Mouse (Mus musculus) spleen, adult 2 months (tissue): ENCODE data around the gene Nomo1. TPM values are rescaled to one million over a fixed set of nuclear protein-coding genes. Genes with fewer than 3 reads are reported as not detected.
A peak's percentile ranks its signal among the peaks of the same experiment; 100 is the strongest.

Source experiments
- DNase-seq, 2 experiments: peaks; one replicate each; pipeline versions ENCODE4 v3.0.0 to v3.0.0-alpha.2; 2012 to 2021; ENCODE audit warnings: low spot score in 2 of 2, low read depth in 1 of 2
- H3K27ac ChIP-seq: fragments of 200-500 bp; 2 replicates; pipeline ENCODE4 v1.5.1; 2012; ENCODE audit warnings: low read length, inconsistent platforms; ENCODE audit not compliant: insufficient read depth
- H3K27me3 ChIP-seq: fragments of 200-500 bp; 2 replicates; pipeline ENCODE4 v1.6.1; 2012; ENCODE audit warnings: mild to moderate bottlenecking, moderate library complexity, low read length, inconsistent platforms; ENCODE audit not compliant: control insufficient read depth, insufficient read depth
- H3K36me3 ChIP-seq: fragments of 200-500 bp; 2 replicates; pipeline ENCODE4 v1.6.1; 2012; ENCODE audit warnings: mild to moderate bottlenecking, low read length, inconsistent platforms; ENCODE audit not compliant: control insufficient read depth, insufficient read depth
- H3K4me1 ChIP-seq: fragments of 200-500 bp; 2 replicates; pipeline ENCODE4 v1.6.1; 2011; ENCODE audit warnings: inconsistent platforms; ENCODE audit not compliant: control insufficient read depth, insufficient read depth, insufficient read length
- H3K4me3 ChIP-seq: fragments of 200-500 bp; 2 replicates; pipeline ENCODE4 v1.5.1; 2011; ENCODE audit warnings: mild to moderate bottlenecking, inconsistent platforms; ENCODE audit not compliant: insufficient read depth, insufficient read length; ENCODE audit errors: extremely low read depth
- CTCF ChIP-seq: fragments of 200-500 bp; IDR thresholded peaks from 2 replicates; pipeline ENCODE4 v1.5.1; 2011; ENCODE audit warnings: mild to moderate bottlenecking, inconsistent platforms; ENCODE audit not compliant: insufficient read depth, insufficient read length, insufficient replicate concordance; ENCODE audit errors: extremely low read depth
- POLR2A ChIP-seq: fragments of 200-500 bp; IDR thresholded peaks from 2 replicates; pipeline ENCODE4 v1.6.1; 2011; ENCODE audit warnings: low read depth, low read length, inconsistent platforms
- WGBS: fragments of 180-500 bp; shearing (Covaris S2); methylation state at CpG from one replicate; pipeline ENCODE4 v1.1.7; 2018; 5-methylcytosine and 5-hydroxymethylcytosine counted together
- polyA plus RNA-seq: library from polyadenylated mRNA; depleted of rRNA; stranded (reverse); fragments of >200 nt; gene quantifications from 2 replicates; pipeline ENCODE4 v1.2.3, GENCODE M21; 2012

The Nomo1 gene
- polyA plus RNA-seq, 1 experiment = 22.5 TPM

GRCm38 (mm10) chr7:46030145-46030488 is 3.4 kb upstream of the Nomo1 start, which contains the start of gene Abcc6:
Gene Abcc6, minus strand, starts transcription at chr7:46030302.
- Histone ChIP-seq H3K27me3 (no peaks in the 10 kb centered on the region), H3K4me1 (peaks cover 8% of the 10 kb centered on the region; the same call in 1 of the 2 replicates), H3K36me3 (no peaks in the 10 kb centered on the region), H3K4me3 (no peak within 1 kb of the TSS), H3K27ac (no peak within 1 kb of the TSS)
- DNase-seq = no peak
- WGBS = 53% methylated on average over 11 of the region's 11 CpGs
- TF ChIP-seq CTCF = no peak
- no peak for TF ChIP-seq POLR2A

GRCm38 (mm10) chr7:46031075-46031474 is 2.4 kb upstream of the Nomo1 start:
- no peaks in the 10 kb centered on the region for H3K27me3 ChIP-seq
- TF ChIP-seq CTCF (no peak), POLR2A (no peak)
- H3K27ac ChIP-seq = no peak overlapping the region
- H3K36me3 ChIP-seq = no peaks in the 10 kb centered on the region
- peaks cover 8% of the 10 kb centered on the region; the same call in 1 of the 2 replicates for H3K4me1 ChIP-seq
- 56% methylated on average over 2 of the region's 2 CpGs for WGBS
- no peak for DNase-seq
- no peak overlapping the region for H3K4me3 ChIP-seq

GRCm38 (mm10) chr7:46033870-46034337 is 406 bp downstream of the Nomo1 start:
- no peaks in the 10 kb centered on the region for H3K27me3 ChIP-seq
- H3K36me3 ChIP-seq = 0 out of 2 replicates have a peak, but pooled peaks cover 3% of the 10 kb centered on the region
- H3K4me1 ChIP-seq = peaks cover 8% of the 10 kb centered on the region; the same call in 1 of the 2 replicates
- peak overlapping the region; percentile 97 for H3K4me3 ChIP-seq
- H3K27ac ChIP-seq = no peak overlapping the region; the same call in 1 of the 2 replicates
- DNase-seq = no peak
- WGBS = under 1% methylated on average over 35 of the region's 35 CpGs
- TF ChIP-seq POLR2A = no peak
- no peak for TF ChIP-seq CTCF

GRCm38 (mm10) chr7:46034991-46035390 is 1.5 kb downstream of the Nomo1 start:
- 72% methylated on average over 2 of the region's 2 CpGs for WGBS
- 0 out of 2 replicates have a peak, but pooled peaks cover 3% of the 10 kb centered on the region for H3K36me3 ChIP-seq
- H3K4me1 ChIP-seq = peaks cover 7% of the 10 kb centered on the region; the same call in 1 of the 2 replicates
- H3K4me3 ChIP-seq = no peak overlapping the region
- no peak for DNase-seq
- H3K27ac ChIP-seq = no peak overlapping the region
- no peaks in the 10 kb centered on the region for H3K27me3 ChIP-seq
- no peak for TF ChIP-seq CTCF
- TF ChIP-seq POLR2A = no peak

- H3K27ac ChIP-seq = no peak overlapping the region
- 57% methylated on average over 2 of the region's 2 CpGs for WGBS
- 0 out of 2 replicates have a peak, but pooled peaks cover 3% of the 10 kb centered on the region for H3K36me3 ChIP-seq
- no peak for DNase-seq
- peaks cover 5% of the 10 kb centered on the region; the same call in 1 of the 2 replicates for H3K4me1 ChIP-seq
- no peaks in the 10 kb centered on the region for H3K27me3 ChIP-seq
- H3K4me3 ChIP-seq = no peak overlapping the region
- TF ChIP-seq CTCF = no peak
- TF ChIP-seq POLR2A = no peak
These were observed 2.0 kb downstream of the Nomo1 start for GRCm38 (mm10) chr7:46035468-46035867.

- WGBS = 90% methylated on average over 6 of the region's 6 CpGs
- no peak overlapping the region for H3K4me3 ChIP-seq
- no peak overlapping the region for H3K27ac ChIP-seq
- H3K36me3 ChIP-seq = peaks cover 13% of the 10 kb centered on the region
- no peaks in the 10 kb centered on the region for H3K27me3 ChIP-seq
- peaks cover 5% of the 10 kb centered on the region; the same call in 1 of the 2 replicates for H3K4me1 ChIP-seq
- no peak for DNase-seq
- TF ChIP-seq POLR2A (no peak), CTCF (no peak)
These were observed 3.9 kb downstream of the Nomo1 start for GRCm38 (mm10) chr7:46037433-46037832.

- WGBS = 80% methylated on average over 2 of the region's 2 CpGs
- Histone ChIP-seq H3K27me3 (no peaks in the 10 kb centered on the region), H3K4me3 (no peak overlapping the region), H3K4me1 (no peaks in the 10 kb centered on the region; the same call in 1 of the 2 replicates), H3K36me3 (peaks cover 27% of the 10 kb centered on the region), H3K27ac (no peak overlapping the region)
- no peak for DNase-seq
- TF ChIP-seq POLR2A (no peak), CTCF (no peak)
These were observed 6.4 kb downstream of the Nomo1 start for GRCm38 (mm10) chr7:46039873-46040272.
